Mouse (Mus musculus): ENCODE data around the gene Rbms2. TPM values are rescaled to one million over a fixed set of nuclear protein-coding genes. Genes with fewer than 3 reads are reported as not detected.
"Not testable (repeated sequence)": the region's sequence is repeated elsewhere in the genome, so short reads cannot be mapped to it uniquely, and the experiment has no call there.

The Rbms2 gene
- 10 to 100 TPM; 95.9 to 97.3 TPM for total RNA-seq (2021)

- DNase-seq: peak; percentile 49
These were observed at the start of gene Rbms2 for GRCm38 (mm10) chr10:128179989-128180388. TSS of gene Rbms2 (minus strand) at chr10:128180297.

GRCm38 (mm10) chr10:128228009-128228408 is 47.9 kb upstream of the Rbms2 start:
- DNase-seq: no peak

GRCm38 (mm10) chr10:128227592-128227991 is 47.5 kb upstream of the Rbms2 start:
- no peak for DNase-seq

DNA sequence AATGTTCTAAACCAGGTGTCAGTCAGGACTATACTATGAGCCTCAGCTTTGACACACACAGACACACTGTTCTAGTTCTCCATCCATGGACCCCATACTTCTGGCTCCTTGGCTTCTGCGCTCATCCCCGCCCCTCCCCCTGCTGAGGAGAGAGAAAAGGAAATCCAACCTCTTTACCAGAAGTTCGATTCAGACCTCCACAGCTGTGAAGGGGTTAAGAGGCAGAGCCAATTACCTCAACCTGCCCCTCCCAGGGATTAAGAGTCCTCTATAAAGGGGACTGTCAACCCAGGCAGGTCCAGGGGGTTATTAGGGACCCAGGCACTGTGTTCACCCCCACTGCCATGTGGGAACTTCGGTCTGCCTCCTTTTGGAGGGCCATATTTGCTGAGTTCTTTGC is 45.4 kb upstream of the Rbms2 start, which contains the start of gene Mip:
Gene Mip (plus strand): TSS at position 301 of the 400 bp plus-strand sequence.
- DNase-seq: no peak

DNA sequence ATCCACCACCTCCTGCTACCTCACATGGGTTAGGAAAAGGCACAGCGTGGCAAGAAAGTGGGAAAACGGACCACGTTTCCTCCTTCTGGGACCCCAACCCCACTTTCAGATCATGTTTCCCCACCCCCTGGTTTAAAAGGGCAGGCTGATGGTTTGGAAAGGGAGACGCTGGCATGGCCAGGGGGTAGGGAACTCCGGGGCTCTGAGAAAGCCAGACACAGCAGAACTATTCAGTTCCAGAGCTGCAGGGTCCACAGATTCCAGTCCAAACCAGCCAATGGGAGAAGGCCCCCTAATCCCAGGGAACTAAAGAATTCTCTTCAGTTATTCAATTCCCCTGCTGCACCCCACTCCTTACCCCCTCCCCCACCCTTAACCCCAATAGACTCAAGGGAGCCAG is 45.0 kb upstream of the Rbms2 start:
- DNase-seq: no peak

- no peak for DNase-seq
These were observed 41.6 kb upstream of the Rbms2 start for GRCm38 (mm10) chr10:128221533-128222286.

GRCm38 (mm10) chr10:128218387-128219117 is 38.5 kb upstream of the Rbms2 start:
- DNase-seq: no peak

DNA sequence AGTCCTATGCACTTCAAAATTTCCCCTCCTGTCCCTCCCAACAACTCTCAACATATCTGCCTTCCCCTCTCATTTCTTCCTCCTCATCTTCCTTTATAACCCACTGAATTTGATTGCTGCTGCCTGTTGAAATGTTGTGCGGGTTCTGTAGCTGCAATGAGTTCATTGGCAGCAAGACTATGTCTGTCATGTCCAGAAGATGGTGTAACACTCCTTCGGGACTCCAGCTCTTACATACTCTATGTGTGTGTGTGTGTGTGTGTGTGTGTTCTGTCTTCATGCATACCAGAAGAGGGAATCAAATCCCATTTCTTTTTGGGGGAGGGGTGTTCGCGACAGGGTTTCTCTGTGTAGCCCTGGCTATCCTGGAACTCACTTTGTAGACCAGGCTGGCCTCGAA is 34.9 kb upstream of the Rbms2 start:
- DNase-seq: no peak

DNA sequence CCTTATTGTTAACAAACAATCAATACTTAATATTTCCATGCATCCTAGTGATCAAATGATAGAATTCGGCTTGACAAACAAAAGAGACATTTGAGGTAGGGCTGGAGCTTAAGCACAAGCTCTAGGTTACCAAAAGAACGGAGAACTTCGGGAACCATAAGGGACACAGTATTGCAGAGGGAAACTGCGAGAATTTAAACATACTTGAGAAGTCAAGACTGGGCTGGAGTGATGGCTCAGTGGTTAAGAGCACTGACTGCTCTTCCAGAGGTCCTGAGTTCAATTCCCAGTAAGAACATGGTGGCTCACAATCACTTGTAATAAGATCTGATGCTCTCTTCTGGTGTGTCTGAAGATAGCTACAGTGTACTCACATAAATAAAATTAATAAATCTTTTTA is 34.0 kb upstream of the Rbms2 start:
- not testable (repeated sequence) for DNase-seq

DNA sequence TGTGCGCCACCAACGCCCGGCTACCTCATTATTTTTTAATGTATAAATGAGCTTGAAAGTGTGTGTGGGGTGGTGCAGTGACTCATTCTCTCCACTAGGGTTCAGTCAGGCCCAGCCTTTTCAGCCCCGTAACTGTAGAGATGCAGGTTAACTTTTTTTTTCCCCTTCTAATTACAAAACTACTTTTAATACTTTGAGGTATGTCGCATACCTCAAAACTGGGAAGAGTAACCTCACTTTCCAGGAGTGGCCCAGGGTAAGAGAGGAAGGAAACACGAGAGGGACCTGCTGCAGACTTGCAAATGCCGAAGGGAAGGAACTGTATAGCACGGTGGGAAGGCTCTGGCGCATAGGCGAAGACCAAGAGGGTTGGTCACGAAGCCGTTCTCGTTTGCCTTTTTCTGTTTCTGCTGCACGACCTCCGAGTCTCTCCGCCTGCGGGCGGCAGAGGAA is 32.8 kb upstream of the Rbms2 start:
- peak; percentile 73 for DNase-seq

- DNase-seq: no peak
These were observed 32.1 kb upstream of the Rbms2 start for GRCm38 (mm10) chr10:128212148-128212547.

DNA sequence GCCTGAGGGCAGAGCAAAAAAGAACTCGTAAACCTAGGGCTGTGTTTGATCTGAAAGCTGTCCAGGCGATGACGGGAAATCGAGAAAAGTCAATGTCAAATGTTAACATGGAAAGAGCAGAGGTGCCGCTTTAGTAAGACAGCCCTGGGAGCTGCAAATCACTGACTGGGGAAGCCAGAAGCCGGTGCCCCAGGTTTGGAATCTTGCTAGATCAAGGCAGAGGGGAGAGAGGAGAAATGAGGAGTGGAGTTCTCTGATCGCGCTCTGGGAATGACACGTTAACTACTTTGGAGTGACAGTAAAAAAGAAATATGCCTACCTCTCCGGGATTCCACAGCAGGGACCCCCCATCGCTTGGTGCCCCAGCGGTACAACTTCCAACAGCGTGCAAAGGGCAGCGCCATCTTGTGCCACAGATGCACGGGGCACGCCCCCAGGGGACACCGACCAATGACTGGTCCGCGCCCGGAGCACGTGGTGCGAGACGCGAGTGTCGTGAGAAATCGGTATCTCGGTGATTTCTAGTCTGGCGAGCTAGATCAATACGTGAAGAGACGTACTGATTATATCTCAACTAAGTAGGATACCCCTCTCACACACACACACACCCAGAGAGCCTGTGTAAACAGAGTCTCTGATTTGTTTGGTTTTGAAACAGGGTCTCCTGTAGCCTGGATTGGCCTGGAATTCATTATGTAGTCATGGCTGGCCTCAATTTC is 31.5 kb upstream of the Rbms2 start, which contains the start of gene Spryd4:
Gene Spryd4 (minus strand): TSS at position 418 of the 719 bp plus-strand sequence.
- peak; percentile 93 for DNase-seq

DNA sequence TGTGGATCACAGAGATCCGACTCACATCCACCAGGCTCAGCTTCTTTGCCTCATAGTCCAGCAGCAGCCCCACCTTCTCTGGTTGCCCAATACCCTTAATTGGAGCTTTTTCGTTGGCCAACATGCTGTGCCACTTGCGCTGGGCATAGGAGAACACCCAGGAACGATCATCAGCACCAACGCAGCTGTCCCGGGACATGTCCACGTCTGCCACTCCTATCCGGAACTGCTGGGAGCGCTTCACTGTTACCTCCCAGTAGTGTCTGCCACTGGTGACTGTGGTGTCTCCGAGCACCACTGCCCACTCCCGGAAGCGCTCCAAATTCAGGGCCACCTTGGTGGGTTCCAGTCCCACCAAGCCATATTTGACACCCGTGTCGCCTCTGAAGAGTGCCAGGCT is 30.9 kb upstream of the Rbms2 start:
- DNase-seq: no peak

- no peak for DNase-seq
These were observed 30.0 kb upstream of the Rbms2 start for GRCm38 (mm10) chr10:128210131-128210530.

DNA sequence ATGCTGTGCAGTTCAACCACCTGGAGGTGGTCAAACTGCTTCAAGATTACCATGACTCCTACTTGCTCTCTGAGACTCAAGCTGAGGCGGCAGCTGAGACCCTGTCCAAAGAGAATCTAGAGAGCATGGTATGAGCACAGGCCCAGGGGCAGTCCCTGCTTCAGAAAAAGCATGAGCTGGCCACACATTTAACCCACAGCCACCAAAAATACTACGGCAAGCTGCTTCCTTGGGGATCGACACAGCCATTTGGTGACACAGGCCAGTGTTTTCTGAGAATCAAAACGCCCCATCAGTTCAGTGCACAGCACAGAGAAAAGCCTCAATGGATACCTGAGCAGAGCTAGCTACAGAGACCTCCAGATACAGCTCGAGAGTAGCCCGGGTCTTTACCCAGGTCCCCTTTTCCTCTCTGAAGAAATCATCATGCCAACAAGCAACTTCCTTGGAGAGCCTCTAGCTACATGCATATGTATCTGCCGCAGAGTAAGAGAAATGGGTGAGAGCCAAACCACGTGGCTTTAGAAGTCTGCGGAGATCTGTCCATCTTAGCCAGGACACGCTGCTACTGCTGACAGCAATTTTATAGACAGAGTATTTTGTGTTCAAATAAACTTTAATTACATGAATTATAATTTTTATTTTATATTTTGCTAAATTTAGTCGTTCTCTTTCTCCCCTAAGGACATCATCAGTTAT is 29.4 kb upstream of the Rbms2 start:
- no peak for DNase-seq

DNA sequence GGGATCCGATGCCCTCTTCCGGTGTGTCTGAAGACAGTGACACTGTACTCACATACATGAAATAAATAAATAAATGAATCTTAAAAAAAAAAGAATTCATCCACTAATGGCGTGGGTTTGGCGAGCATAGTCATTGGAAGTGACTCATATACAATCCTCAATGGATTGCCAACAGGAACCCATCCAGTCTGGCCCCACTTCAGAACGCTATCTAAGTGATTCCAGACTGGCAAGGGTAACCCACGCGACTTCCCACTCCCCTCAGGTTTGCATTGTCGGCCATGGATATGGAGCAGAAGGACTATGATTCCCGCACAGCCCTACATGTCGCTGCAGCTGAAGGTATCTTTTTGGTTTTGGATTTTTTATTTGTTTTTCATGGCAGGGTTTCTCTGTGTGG is 28.2 kb upstream of the Rbms2 start:
- no peak for DNase-seq

GRCm38 (mm10) chr10:128204941-128205340 is 24.8 kb upstream of the Rbms2 start:
- DNase-seq: no peak

GRCm38 (mm10) chr10:128201856-128202255 is 21.8 kb upstream of the Rbms2 start:
- no peak for DNase-seq

- DNase-seq: no peak
These were observed 14.7 kb upstream of the Rbms2 start for GRCm38 (mm10) chr10:128194551-128195461.

DNA sequence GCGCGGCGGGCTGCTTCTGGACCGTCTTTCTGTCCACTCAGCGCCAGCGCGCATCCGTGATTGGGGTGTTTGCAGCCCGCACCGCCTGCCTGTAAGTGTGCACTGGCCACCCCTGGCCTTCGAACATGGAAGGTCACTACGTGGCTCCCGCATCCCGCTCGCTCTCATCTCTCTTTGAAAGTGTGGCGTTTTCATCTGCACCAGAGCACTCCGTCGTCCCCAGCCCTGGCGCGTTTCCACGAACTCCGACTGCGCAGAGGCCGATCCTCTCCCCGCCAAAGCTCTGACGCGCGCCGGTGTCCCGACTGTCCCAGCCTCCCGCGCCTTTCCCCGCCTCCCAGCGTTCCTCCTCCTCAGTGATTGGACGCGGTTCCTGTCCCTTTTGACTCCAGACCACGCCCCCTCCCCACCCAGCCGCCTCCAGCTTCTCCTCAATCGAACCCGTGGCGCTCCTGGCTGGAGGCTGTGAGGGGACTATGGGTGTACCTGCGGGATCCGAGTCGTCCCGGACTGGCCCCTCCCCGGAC is 14.0 kb upstream of the Rbms2 start, which contains the start of gene Gls2:
Gene Gls2 (plus strand): TSS at position 434 of the 527 bp plus-strand sequence.
- peak; percentile 98 for DNase-seq

DNA sequence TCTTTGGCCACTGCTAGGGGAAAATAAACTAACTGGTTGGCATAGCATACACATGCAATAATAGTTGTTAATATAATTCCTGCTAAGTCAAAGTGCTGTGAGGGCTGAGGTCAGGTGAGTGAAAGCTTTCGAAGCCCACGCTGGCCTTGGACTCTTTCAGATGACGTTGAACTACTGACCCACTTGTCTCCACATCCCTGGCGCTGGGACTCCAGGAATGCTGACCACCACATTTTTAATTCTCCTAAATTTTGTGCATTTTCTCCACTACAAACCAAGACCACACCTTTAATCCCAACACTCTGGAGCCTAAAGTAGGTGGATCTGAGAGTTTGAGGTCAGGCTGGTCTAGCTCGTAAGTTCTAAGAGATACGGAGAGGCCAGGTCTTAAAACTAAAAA is 13.0 kb upstream of the Rbms2 start:
- no peak for DNase-seq
